Mouse (Mus musculus): ENCODE data around the gene Aldh3a1. TPM values are rescaled to one million over a fixed set of nuclear protein-coding genes. Genes with fewer than 3 reads are reported as not detected.
"Not testable (repeated sequence)": the region's sequence is repeated elsewhere in the genome, so short reads cannot be mapped to it uniquely, and the experiment has no call there.

Aldh3a1 gene
- polyA plus RNA-seq (2021) = not detected

DNA sequence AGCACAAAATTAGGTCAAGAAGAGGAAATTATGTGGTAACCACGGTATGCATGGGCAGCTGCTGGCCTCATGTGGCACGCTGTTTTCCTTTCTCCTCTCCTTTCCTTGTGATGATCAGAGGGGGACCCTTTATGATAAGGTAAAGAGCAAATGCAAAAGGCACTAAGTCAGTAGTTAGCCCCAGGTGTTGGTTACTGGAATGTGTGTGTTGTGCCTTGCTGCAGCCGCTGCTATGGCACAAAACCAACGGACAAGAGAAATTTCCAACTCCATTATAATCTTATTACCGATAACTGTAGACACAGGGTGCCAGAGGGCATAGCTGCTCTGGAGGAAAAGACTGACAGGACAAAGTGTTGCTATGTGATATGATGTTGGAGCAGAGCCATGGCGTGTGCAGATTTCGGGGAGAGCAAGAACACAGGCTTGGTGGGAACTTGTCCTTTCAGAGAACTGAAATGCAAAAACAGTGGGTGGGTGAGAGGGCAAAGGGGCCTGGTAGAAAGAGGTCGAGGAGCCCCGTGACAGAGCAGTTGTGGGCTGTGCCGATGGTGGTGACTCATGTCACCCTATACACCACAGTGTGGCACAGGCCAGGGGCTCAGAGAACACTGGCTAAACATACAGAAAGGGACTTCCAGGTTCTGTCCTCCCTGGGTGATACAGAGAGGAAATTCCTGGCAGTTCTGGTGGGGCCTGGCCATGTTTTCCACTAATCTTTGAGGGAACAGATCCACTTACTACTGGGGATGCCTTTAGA lies at the start of gene Aldh3a1:
Gene Aldh3a1 (plus strand): TSS at position 51 of the 760 bp plus-strand sequence.
- POLR2A ChIA-PET = no interaction called here
- DNase-seq (ENCODE audit: low read depth, low spot score) (no peak), ATAC-seq (no peak)
- CTCF ChIA-PET = no interaction called here
- no peak for TF ChIP-seq CTCF (IDR thresholded peaks at IDR 0.05)
- in situ Hi-C loops (cut with MboI; ENCODE audit: low pct_unique_long_range_greater_than_20kb) = no loop called here
- peaks cover 32% of the 10 kb centered on the region for H3K27me3 ChIP-seq

DNA sequence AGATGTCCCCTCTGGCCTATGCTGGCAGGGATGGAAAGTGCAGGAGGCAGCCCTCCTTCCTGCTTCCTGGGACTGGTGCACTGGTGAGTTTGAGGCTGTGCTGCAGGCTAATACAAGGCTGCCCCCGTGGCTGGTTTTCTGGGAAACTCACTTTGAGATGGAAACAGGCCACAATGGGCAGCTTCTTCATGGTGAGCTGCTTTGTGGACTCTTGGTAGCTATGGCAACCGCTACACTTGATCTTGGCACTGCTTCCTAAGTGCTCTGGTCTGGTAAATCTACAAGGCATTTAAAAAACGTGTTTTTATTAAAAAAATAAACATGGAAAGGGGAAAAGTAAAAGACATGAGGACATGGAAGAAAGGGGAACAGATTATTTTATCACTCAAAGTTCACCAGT lies 49.2 kb upstream of the Aldh3a1 start:
- no peak for ATAC-seq
- in situ Hi-C loops (cut with MboI; ENCODE audit: low pct_unique_long_range_greater_than_20kb) = loop anchor here (5.0 kb wide), 2 partner anchors 51 to 1471 kb away; no protein-coding TSS in a partner anchor
- no peaks in the 10 kb centered on the region for H3K27me3 ChIP-seq
- no peak for DNase-seq (ENCODE audit: low read depth, low spot score)
- ChIA-PET POLR2A (no interaction called here), CTCF (interaction anchor here (1.5 to 1.8 kb wide), 2 partner anchors 12 to 54 kb away, joined by 5 read pairs; no protein-coding TSS in a partner anchor)
- no peak for TF ChIP-seq CTCF (IDR thresholded peaks at IDR 0.05)

DNA sequence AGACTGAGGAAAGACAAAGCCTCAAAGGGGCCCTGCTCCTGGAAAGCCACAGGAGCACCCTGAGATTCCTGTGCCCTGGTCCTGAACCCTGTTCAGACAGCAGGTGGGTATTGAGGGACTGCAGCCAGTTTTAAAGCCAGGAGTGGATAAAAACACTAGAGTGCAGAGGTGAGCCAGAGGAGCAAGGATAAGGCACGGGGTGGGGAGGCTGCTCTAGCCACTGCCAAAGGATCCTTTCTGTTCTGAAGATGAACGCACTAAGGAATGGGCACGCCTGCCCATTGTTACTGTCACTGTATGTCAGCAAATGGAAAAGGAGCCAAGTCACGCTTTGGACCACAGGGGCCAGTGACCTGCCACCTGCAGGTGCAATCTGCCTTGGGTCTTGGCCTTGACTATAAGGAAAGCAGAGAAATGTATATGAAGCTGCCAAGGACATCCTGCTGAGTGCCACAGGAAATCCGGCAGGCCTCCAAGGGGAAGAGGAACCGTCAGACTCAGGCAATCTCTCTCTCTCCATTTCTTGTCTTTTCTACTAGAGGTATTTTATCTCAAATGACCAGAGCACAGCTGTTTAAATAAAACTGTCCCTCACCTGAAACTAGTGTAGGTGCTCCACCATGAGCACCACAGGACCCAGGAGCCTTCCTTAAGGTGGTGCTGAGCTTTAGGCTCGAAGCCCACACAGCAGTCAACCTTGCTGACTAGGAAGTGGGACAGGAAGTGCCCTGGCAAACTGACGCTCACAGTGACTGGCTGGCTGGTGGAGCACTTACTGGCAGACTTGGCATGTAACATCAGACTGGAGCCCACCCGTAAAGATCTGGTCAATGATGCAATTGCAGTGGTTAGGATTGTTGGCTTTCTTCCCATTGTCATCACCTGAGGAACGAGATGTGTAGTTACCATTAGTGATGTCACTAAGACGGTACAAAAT lies 47.3 kb upstream of the Aldh3a1 start:
- ATAC-seq = no peak
- POLR2A ChIA-PET = no interaction called here
- no peaks in the 10 kb centered on the region for H3K27me3 ChIP-seq
- no peak for TF ChIP-seq CTCF (IDR thresholded peaks at IDR 0.05)
- DNase-seq (ENCODE audit: low read depth, low spot score) = no peak
- CTCF ChIA-PET = no interaction called here
- in situ Hi-C loops (cut with MboI; ENCODE audit: low pct_unique_long_range_greater_than_20kb) = loop anchor here (5.0 kb wide), 2 partner anchors 53 to 1473 kb away; no protein-coding TSS in a partner anchor

DNA sequence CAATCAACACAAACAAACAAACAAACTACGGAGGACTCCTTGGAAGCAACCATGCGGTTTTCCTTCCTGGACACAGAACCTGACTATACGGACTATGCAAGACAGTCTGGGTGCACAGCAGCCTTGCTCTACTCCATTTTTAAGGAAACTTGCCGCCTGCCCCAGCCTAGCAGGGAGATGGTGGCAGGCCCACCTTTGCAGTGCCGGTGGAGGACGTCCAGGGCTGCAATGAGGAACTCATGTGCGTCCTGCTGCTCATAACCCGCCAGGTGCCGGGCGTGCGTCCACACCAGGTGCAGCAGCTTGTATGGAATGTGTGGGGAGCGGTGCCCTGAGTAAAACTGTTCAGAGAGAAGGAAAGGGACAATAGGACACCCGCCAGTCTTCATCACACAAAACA lies 46.2 kb upstream of the Aldh3a1 start:
- ChIA-PET POLR2A (no interaction called here), CTCF (no interaction called here)
- ATAC-seq (no peak), DNase-seq (ENCODE audit: low read depth, low spot score) (no peak)
- in situ Hi-C loops (cut with MboI; ENCODE audit: low pct_unique_long_range_greater_than_20kb) = no loop called here
- TF ChIP-seq CTCF (IDR thresholded peaks at IDR 0.05) = no peak
- H3K27me3 ChIP-seq = no peaks in the 10 kb centered on the region

DNA sequence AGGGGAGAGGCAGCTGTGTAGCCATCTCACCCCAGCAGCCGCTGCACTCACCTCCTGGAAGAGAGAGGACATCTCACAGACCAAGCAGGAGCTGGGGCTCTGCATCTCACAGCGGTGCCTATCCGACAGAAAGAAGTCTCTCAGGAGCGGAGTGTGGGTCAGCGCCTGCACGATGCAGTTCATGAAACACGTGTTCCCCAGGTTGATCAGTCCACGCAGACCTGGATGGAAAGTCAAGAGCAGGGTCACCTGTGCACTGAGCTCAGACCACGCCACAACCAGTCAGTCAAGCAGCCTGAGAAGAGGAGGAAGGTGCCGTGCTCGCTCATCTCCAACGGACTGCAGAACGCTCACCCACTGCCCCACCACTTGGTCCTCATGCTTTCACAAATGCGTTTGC lies 44.6 kb upstream of the Aldh3a1 start:
- no peaks in the 10 kb centered on the region for H3K27me3 ChIP-seq
- DNase-seq (ENCODE audit: low read depth, low spot score) (no peak), ATAC-seq (no peak)
- no peak for TF ChIP-seq CTCF (IDR thresholded peaks at IDR 0.05)
- ChIA-PET CTCF (no interaction called here), POLR2A (interaction anchor here (0.6 kb wide), 1 partner anchor 31 kb away, joined by 3 read pairs; no protein-coding TSS in a partner anchor)
- in situ Hi-C loops (cut with MboI; ENCODE audit: low pct_unique_long_range_greater_than_20kb) = no loop called here

DNA sequence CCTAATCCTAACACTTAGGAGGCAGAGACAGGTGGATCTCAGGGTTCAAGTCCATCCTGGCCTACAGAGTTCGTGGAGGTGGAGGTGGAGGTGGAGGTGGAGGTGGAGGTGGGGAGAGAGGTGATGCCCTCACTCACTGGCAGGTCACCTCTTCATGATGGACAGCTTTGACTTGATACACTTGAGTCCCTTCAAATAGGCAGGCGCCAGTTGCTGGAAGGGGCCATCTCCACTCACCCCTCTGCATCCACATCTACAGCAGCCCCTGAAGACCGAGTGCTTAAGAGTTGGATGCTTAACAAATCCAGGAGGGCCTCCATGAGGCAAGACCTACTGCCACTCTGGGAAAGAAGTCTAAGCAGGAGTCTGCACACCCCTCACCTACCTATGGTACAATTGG lies 44.0 kb upstream of the Aldh3a1 start:
- TF ChIP-seq CTCF (IDR thresholded peaks at IDR 0.05) = no peak
- DNase-seq (ENCODE audit: low read depth, low spot score) = no peak
- ATAC-seq = no peak
- POLR2A ChIA-PET = no interaction called here
- in situ Hi-C loops (cut with MboI; ENCODE audit: low pct_unique_long_range_greater_than_20kb) = no loop called here
- no peaks in the 10 kb centered on the region for H3K27me3 ChIP-seq
- CTCF ChIA-PET = no interaction called here

DNA sequence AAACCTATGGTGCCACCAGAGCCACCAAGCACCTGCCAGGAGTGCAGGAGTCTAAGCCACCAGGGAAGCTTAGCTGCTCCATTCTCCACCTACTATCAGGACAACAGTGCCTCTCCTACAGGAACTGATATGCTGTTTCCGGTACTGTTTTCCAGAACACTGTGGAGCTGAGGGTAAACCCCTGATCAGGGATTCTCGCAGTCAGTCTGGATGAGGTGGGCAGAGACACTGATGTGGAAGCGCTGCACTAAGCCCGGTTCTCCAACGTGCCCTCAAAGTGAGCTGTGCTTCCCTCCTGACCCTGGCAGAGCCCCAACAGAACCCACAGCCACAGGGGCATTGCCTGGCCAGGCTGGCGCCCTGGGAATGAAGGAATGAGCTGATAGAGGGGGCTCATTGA lies 43.0 kb upstream of the Aldh3a1 start:
- ATAC-seq (no peak), DNase-seq (ENCODE audit: low read depth, low spot score) (no peak)
- in situ Hi-C loops (cut with MboI; ENCODE audit: low pct_unique_long_range_greater_than_20kb) = no loop called here
- POLR2A ChIA-PET = no interaction called here
- CTCF ChIA-PET = interaction anchor here (0.9 kb wide), 1 partner anchor 51 kb away, joined by 4 read pairs; no protein-coding TSS in a partner anchor
- no peak for TF ChIP-seq CTCF (IDR thresholded peaks at IDR 0.05)
- no peaks in the 10 kb centered on the region for H3K27me3 ChIP-seq

DNA sequence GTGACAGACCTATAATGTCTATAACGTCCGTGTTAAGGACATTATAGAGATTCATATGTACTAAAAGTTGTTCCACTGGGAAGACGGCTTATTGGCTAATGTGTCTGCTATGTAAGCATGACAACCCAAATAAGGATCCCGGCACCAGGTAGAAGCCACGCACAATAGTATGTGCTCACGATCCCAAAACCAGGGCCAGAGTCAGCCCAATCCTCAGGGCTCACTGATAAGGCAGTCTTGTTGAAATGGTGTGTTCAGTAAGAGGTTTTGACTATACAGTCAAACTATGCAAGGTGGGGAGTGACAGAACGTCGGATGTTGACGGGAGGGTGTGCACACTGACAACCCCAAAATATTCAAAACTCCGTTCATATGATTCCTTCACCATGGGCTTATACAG lies 42.5 kb upstream of the Aldh3a1 start:
- DNase-seq (ENCODE audit: low read depth, low spot score) (no peak), ATAC-seq (no peak)
- POLR2A ChIA-PET = no interaction called here
- TF ChIP-seq CTCF (IDR thresholded peaks at IDR 0.05) = no peak
- CTCF ChIA-PET = no interaction called here
- in situ Hi-C loops (cut with MboI; ENCODE audit: low pct_unique_long_range_greater_than_20kb) = no loop called here
- no peaks in the 10 kb centered on the region for H3K27me3 ChIP-seq

DNA sequence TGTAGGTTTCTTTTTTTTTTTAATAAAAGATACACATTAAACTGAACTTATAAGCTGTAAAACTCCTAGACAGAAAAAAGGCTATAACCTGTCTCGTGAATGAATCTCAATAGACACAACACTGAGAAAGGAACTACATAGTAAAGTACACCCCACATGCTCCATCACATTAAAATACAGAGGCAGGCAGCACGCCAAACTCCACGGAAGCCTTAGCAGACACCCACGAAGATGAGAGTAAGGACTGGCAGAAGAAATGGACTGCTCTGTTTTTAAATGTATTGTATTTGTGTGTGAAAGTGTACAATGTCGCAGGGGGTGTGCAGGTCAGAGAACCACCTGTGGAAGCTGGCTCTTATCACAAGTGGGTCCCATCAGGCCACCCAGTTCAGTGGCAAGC lies 37.2 kb upstream of the Aldh3a1 start:
- ATAC-seq (no peak), DNase-seq (ENCODE audit: low read depth, low spot score) (no peak)
- ChIA-PET CTCF (interaction anchor here (1.5 kb wide), 1 partner anchor 12 kb away, joined by 5 read pairs; no protein-coding TSS in a partner anchor), POLR2A (interaction anchor here (0.6 kb wide), 1 partner anchor 44 kb away, joined by 3 read pairs; no protein-coding TSS in a partner anchor)
- no peak for TF ChIP-seq CTCF (IDR thresholded peaks at IDR 0.05)
- in situ Hi-C loops (cut with MboI; ENCODE audit: low pct_unique_long_range_greater_than_20kb) = no loop called here
- H3K27me3 ChIP-seq = no peaks in the 10 kb centered on the region

DNA sequence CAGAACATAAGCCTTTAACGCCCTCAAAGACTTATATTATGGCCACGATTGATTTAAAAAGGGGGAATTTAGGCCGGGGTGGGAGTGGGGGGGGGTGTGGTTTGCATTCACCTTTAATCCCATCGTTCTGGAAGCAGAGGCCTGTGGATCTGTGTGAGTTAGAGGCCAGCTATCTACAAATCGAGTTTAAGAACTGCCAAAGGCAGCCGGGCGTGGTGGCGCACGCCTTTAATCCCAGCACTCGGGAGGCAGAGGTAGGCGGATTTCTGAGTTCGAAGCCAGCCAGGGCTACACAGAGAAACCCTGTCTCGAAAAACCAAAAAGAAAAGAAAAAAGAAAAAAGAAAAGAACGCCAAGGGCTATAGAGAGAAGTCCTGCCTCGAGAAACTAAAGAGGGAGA lies 33.9 kb upstream of the Aldh3a1 start:
- H3K27me3 ChIP-seq; in situ Hi-C loops (cut with MboI; ENCODE audit: low pct_unique_long_range_greater_than_20kb); DNase-seq (ENCODE audit: low read depth, low spot score); ATAC-seq; CTCF ChIA-PET: not testable (repeated sequence)
- POLR2A ChIA-PET = interaction anchor here (0.7 kb wide), 1 partner anchor 211 kb away, joined by 4 read pairs; no protein-coding TSS in a partner anchor

Measured in Patski (cell line).